Mouse (Mus musculus) heart, embryonic 16.5 days (tissue): ENCODE measurements around the gene Elof1. TPM values are rescaled to one million over a fixed set of nuclear protein-coding genes. Genes with fewer than 3 reads are reported as not detected.

Source experiments
- ATAC-seq: fragments of 200-750 bp; cut with Nextera tagmentation; replicated peaks from 2 replicates; pipeline ENCODE4 v1.8.0; 2017; ENCODE audit warnings: moderate number of reproducible peaks; ENCODE audit not compliant: insufficient read depth, low FRiP score; ENCODE audit errors: extremely low read depth
- H3K27ac ChIP-seq: fragments of 300-500 bp; sonication (generic); 2 replicates; pipeline ENCODE4 v1.5.1; 2014; ENCODE audit warnings: mild to moderate bottlenecking, low read length, control low read depth, moderate library complexity
- H3K27me3 ChIP-seq: fragments of 300-500 bp; sonication (generic); 2 replicates; pipeline ENCODE4 v1.6.1; 2014; ENCODE audit warnings: low read length, mixed read lengths; ENCODE audit not compliant: control insufficient read depth, insufficient read depth
- H3K36me3 ChIP-seq: fragments of 300-500 bp; sonication (generic); 2 replicates; pipeline ENCODE4 v1.6.1; 2014; ENCODE audit not compliant: control insufficient read depth, insufficient read depth
- H3K4me1 ChIP-seq: fragments of 300-500 bp; sonication (generic); 2 replicates; pipeline ENCODE4 v1.6.1; 2014; ENCODE audit warnings: low read length, mixed read lengths; ENCODE audit not compliant: control insufficient read depth, insufficient read depth
- H3K4me2 ChIP-seq: fragments of 300-500 bp; sonication (generic); 2 replicates; pipeline ENCODE4 v1.6.1; 2014; ENCODE audit warnings: low read depth, mild to moderate bottlenecking, control low read depth, low read length
- H3K4me3 ChIP-seq: fragments of 300-500 bp; sonication (generic); 2 replicates; pipeline ENCODE4 v1.5.1; 2014; ENCODE audit warnings: mild to moderate bottlenecking, control low read depth, low read length
- H3K9ac ChIP-seq: fragments of 300-500 bp; sonication (generic); 2 replicates; pipeline ENCODE4 v1.6.1; 2014; ENCODE audit warnings: low read length, control low read depth
- H3K9me3 ChIP-seq: fragments of 300-500 bp; sonication (generic); replicated peaks from 2 replicates; pipeline ENCODE4 v1.6.1; 2016; ENCODE audit warnings: low read length; ENCODE audit not compliant: control insufficient read depth
- WGBS: fragments of 180-500 bp; shearing (Covaris S2); extraction: QIAGEN DNeasy Blood & Tissue Kit; methylation state at CpG from one replicate; pipeline ENCODE4 v1.1.7; 2014; 5-methylcytosine and 5-hydroxymethylcytosine counted together
- polyA plus RNA-seq: library from polyadenylated mRNA; unstranded; fragments of >200 nt; fragmentation: Nextera tagmentation; extraction: Ambion mirVana; gene quantifications from 2 replicates; pipeline ENCODE4 v1.2.1, GENCODE M21; 2015

Gene Elof1
- polyA plus RNA-seq, 1 experiment from 2014 or later = 111 TPM

GRCm38 (mm10) chr9:22139746-22140145 is 22.8 kb upstream of the Elof1 start:
- ATAC-seq = no peak

DNA sequence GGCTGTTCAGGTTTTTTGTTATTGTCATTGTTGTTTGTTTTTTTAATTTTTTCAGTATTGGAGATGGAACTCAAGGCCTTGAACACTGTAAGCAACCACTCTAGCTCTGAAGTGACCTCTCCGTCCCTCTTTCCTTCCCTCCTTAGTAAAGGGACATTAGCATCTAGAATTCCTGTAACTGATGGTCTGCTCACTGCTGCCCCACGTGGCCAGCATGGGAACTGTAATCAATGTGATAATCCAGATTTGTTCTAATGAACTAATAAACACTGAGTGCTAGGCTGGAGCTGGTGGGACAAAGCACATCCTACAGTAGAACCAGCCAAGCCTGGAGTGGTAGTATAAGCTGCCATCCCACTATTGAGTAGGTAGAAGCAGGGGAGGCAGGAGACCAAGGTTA is 21.5 kb upstream of the Elof1 start:
- no peak overlapping the region for H3K9ac ChIP-seq
- H3K27ac ChIP-seq = no peak overlapping the region
- no peaks in the 10 kb centered on the region for H3K27me3 ChIP-seq
- no peaks in the 10 kb centered on the region for H3K36me3 ChIP-seq
- H3K4me3 ChIP-seq = no peak overlapping the region
- ATAC-seq = no peak
- H3K4me1 ChIP-seq = no peaks in the 10 kb centered on the region
- WGBS = 24% methylated on average over 2 of the region's 2 CpGs
- H3K4me2 ChIP-seq = no peak overlapping the region
- H3K9me3 ChIP-seq = no peaks in the 10 kb centered on the region

More at GRCm38 (mm10) chr9:22139746-22140145, 22.8 kb upstream of the Elof1 start:
- no peaks in the 10 kb centered on the region for H3K27me3 ChIP-seq
- 81% methylated on average over 5 of the region's 5 CpGs for WGBS
- H3K27ac ChIP-seq = no peak overlapping the region
- no peak overlapping the region for H3K4me3 ChIP-seq
- H3K9ac ChIP-seq = no peak overlapping the region
- H3K4me2 ChIP-seq = no peak overlapping the region
- no peaks in the 10 kb centered on the region for H3K4me1 ChIP-seq
- H3K36me3 ChIP-seq = no peaks in the 10 kb centered on the region
- no peaks in the 10 kb centered on the region for H3K9me3 ChIP-seq

DNA sequence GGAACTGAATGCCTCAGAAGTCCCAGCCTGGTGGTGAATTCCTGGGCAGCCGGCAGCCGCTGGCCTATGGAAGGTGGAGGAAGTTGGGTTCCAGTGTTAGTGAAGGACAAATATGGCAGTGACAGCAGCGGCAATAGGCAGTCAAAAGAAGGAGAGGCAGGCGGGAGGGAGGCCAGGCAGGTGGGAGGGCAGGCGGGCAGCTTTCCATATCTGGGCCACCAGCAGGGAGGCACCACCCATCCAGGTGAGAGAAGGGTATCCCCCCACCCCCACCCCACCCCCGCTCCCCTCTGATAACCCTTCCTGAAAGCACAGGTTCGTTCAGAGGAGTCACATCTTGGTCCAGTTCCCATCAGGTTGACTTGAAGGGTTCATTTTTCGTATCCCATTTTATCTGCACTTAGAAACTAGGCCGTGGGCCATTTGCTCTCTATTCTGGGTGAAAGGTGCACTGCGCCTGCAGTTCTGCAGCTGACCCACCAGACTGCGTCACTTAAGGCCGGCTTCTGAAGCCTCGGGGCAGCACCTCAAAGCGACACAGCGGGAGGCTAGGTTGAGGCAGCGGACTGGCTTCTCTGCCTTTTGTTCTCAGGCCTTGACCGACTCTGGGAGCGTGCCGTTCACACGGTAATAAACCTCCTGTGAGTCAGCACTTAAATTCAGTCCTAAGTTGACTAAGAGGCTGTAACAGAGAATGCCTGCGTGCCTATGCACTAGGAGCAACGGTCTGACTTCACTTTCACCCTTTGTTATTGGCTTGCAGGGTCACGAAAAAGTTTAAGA is 20.0 kb upstream of the Elof1 start:
- Histone ChIP-seq H3K4me2 (no peak overlapping the region), H3K4me1 (peaks cover 1% of the 10 kb centered on the region; the same call in 1 of the 2 replicates), H3K9me3 (no peaks in the 10 kb centered on the region), H3K36me3 (no peaks in the 10 kb centered on the region), H3K27me3 (no peaks in the 10 kb centered on the region), H3K9ac (no peak overlapping the region), H3K27ac (no peak overlapping the region), H3K4me3 (no peak overlapping the region)
- 24% methylated on average over 23 of the region's 23 CpGs for WGBS
- ATAC-seq = no peak

DNA sequence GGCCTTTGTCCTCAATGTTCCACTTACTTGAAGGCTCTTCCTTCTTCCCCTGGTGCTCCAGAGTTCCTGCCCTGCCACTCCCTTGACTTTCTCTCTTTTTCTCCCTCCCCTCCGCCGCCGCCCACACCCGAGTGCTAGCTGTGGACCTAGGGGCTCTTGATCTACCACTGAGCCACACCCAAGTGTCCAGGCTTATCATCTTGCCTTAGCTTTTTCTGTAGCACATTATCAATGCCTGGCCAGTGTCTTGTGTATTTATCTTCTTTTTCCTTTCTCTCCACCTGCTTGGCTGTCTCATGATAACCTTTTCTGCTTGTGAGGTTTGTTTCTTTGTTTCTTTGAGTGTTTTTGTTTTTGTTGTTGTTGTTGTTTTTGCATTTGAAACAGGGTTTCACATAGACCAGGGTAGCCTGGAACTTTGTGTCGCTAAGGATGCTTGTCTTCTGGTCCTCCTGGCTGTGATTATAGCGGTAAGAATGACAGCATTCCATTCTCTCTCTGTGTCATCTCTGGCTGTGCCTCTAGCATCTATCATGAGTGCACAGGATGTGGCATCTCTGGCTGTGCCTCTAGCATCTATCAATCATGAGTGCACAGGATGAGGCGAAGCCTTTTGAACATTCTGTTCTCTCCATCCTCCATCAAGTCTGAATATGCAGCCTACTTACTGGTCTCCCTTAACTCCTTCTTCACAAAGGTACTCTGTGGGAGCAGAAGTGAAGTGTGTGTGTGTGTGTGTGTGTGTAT is 18.8 kb upstream of the Elof1 start, which contains the start of gene Acp5:
Gene Acp5 (minus strand): TSS at position 68 of the 747 bp plus-strand sequence.
- no peaks in the 10 kb centered on the region for H3K36me3 ChIP-seq
- ATAC-seq = no peak
- no peak within 1 kb of the TSS for H3K4me3 ChIP-seq
- H3K9me3 ChIP-seq = no peaks in the 10 kb centered on the region
- no peaks in the 10 kb centered on the region for H3K27me3 ChIP-seq
- no peak within 1 kb of the TSS for H3K27ac ChIP-seq
- H3K9ac ChIP-seq = no peak within 1 kb of the TSS
- H3K4me1 ChIP-seq = peaks cover 7% of the 10 kb centered on the region; the same call in 1 of the 2 replicates
- no peak within 1 kb of the TSS for H3K4me2 ChIP-seq
- WGBS = 66% methylated on average over 7 of the region's 7 CpGs

DNA sequence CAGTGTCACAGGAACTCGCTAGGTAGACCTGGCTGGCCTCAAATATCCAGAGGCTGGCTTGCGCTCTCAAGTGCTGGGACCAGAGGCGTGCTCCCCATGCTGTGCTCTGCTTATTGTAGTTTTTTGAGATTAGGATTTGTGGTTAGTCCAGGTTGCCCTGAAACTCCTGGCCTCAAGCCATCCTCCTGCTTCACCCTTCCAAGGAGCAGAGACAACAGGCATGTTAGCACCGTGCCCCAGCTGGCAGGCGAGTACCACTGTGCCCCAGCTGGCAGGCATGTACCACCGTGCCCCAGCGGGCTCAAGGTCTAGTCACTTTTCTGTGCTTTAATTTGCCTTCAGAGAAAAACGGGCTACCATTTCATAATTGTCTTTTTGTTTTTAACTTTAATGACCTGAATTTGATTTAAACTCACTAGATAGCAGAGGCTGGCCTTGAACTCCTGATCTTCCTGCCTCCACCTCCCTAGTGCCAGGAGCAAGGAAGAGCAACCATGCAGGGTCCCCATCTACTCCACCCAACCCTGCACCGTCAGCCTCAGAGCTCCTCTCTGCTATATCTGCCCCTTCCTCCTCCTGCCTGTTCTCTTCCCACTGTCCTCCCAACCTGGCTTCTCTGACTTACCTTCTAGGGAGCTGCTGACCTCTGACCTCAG is 18.1 kb upstream of the Elof1 start:
- Histone ChIP-seq H3K9me3 (no peaks in the 10 kb centered on the region), H3K27me3 (no peaks in the 10 kb centered on the region), H3K4me2 (no peak overlapping the region), H3K27ac (no peak overlapping the region), H3K4me3 (no peak overlapping the region), H3K36me3 (no peaks in the 10 kb centered on the region), H3K4me1 (peaks cover 7% of the 10 kb centered on the region; the same call in 1 of the 2 replicates), H3K9ac (no peak overlapping the region)
- ATAC-seq = no peak
- WGBS = 80% methylated on average over 9 of the region's 9 CpGs

DNA sequence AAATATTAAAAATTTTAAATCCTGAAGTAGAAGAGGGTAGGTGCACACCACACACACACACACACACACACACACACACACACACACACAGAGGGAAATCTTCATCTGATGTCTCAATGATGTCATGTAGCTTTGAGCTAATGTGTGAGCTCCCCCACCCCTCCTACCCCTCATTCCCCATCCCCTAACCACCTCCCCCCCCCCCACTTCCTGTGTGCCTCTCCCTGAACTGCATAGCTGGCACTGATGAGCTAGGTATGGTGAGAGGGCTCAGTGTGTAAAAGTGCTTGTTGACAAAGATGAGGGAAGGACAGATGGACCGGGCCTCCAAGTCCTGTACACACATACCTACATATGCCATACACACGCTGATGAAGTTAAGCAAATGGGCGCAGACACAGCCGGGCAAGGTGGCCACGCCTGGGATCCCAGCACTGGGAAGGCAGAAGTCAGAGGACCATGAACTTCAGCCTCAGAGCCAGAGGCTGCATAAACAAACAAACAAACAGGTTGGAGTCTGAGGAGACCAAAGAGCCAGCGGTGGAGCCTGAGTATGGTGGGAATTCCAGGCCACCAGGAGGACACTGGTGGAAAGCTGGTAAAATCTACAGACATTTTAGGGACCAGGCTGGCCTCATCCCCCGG is 17.4 kb upstream of the Elof1 start:
- Histone ChIP-seq H3K36me3 (no peaks in the 10 kb centered on the region), H3K9me3 (no peaks in the 10 kb centered on the region), H3K27ac (no peak overlapping the region), H3K4me3 (no peak overlapping the region), H3K9ac (no peak overlapping the region), H3K27me3 (no peaks in the 10 kb centered on the region), H3K4me1 (peaks cover 7% of the 10 kb centered on the region; the same call in 1 of the 2 replicates), H3K4me2 (no peak overlapping the region)
- ATAC-seq = no peak
- 78% methylated on average over 7 of the region's 7 CpGs for WGBS

DNA sequence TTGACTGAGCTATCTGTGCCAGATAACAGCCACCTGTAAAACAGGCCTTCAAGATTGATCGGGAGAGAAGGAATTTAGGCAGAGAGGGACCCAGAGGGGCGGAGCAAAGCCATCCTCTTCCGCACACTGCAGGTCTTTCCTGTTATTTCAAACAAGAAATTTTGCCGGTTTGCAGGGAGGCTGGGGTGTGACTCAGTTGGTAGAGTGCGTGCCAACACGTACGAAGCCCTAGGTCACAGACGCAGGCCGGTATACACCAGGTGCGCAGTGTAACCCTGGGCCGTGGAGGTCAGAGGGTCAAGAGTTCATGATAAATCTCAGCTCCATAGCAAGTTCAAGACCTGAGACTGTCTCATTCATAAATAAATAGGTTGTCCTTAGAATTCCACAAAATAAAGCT is 15.2 kb upstream of the Elof1 start:
- Histone ChIP-seq H3K4me1 (peaks cover 7% of the 10 kb centered on the region; the same call in 1 of the 2 replicates), H3K4me3 (peak overlapping the region; percentile 40), H3K4me2 (peak overlapping the region; percentile 68), H3K9me3 (no peaks in the 10 kb centered on the region), H3K36me3 (no peaks in the 10 kb centered on the region), H3K27me3 (no peaks in the 10 kb centered on the region), H3K9ac (no peak overlapping the region; the same call in 1 of the 2 replicates), H3K27ac (no peak overlapping the region)
- no peak for ATAC-seq
- WGBS = 53% methylated on average over 11 of the region's 11 CpGs

DNA sequence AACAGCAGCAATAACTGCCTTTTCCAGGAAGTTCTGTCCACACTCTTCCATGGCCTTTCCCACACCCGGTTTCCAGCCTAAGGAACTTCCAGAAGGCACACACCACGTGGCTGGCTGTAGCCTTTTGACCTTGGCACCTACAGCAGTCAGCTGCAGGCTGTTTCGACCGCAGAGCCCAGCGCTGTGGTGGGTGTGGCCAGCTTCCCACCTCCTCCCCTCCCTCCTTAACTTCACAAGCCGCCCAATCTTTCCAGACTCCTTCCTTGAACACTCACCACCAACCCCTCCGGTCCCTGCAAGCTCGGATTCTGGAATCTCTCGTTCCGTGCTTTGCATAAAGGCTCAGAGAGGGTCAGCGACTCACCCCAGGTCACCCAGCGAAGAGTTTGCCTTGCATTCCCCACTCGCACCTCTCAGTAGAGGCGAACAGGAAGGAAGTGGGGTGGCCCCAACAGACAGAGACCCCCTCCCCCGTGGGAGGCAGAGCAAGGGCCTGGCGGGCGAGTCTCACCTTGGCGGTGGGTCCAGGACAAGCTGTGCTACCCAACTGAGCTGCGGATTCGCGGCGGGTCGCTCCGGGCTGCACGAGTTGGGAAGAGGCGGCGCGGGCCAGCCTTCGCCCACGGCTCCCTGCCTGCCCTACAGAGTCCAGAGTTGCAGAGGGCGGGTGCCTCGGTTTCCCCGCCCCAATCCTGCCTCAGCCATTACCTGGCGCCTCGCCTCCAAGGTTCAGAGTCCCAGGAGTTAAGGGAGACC is 14.4 kb upstream of the Elof1 start:
- H3K27ac ChIP-seq = no peak overlapping the region

More for the DNA sequence above, 14.4 kb upstream of the Elof1 start:
- Histone ChIP-seq H3K4me1 (peaks cover 7% of the 10 kb centered on the region; the same call in 1 of the 2 replicates), H3K4me2 (peak overlapping the region; percentile 68), H3K9me3 (no peaks in the 10 kb centered on the region), H3K4me3 (peak overlapping the region; percentile 40), H3K9ac (peak overlapping the region; percentile 62), H3K36me3 (no peaks in the 10 kb centered on the region), H3K27me3 (no peaks in the 10 kb centered on the region)
- 1% methylated on average over 35 of the region's 35 CpGs for WGBS
- peak; percentile 33; the same call in 1 of the 2 replicates for ATAC-seq
